Mouse (Mus musculus): ENCODE data around the gene Cela3b.

- TF ChIP-seq CTCF (IDR thresholded peaks at IDR 0.05; ENCODE audit: borderline replicate concordance, control insufficient read depth, extremely low read depth, insufficient read depth, low read length, poor library complexity) (no peak), POLR2A (IDR thresholded peaks at IDR 0.05; ENCODE audit: control insufficient read depth, extremely low read depth, insufficient read depth, low read length, poor library complexity) (no peak)
Observed at GRCm38 (mm10) chr4:137470701-137471317, 40.5 kb upstream of the Cela3b start.

Data from thymus, adult 2 months (tissue).